Mouse (Mus musculus) heart, adult 2 months (tissue): ENCODE measurements around the gene Rfwd3. TPM values are rescaled to one million over a fixed set of nuclear protein-coding genes. Genes with fewer than 3 reads are reported as not detected.
"Not testable (repeated sequence)": the region's sequence is repeated elsewhere in the genome, so short reads cannot be mapped to it uniquely, and the experiment has no call there.

Source experiments
- DNase-seq, 2 experiments: peaks; one replicate each; pipeline ENCODE4 v3.0.0; 2021
- H3K27ac ChIP-seq: fragments of 200-600 bp; 2 replicates; pipeline ENCODE4 v1.8.1; 2022
- H3K27me3 ChIP-seq: fragments of 200-500 bp; 2 replicates; pipeline ENCODE4 v1.6.1; 2012; ENCODE audit warnings: mild to moderate bottlenecking, low read length, inconsistent platforms, mixed read lengths; ENCODE audit not compliant: control insufficient read depth, insufficient read depth
- H3K36me3 ChIP-seq: fragments of 200-500 bp; 2 replicates; pipeline ENCODE4 v1.6.1; 2012; ENCODE audit warnings: low read length, inconsistent platforms; ENCODE audit not compliant: control insufficient read depth, insufficient read depth
- H3K4me1 ChIP-seq: fragments of 200-500 bp; 2 replicates; pipeline ENCODE4 v1.6.1; 2011; ENCODE audit warnings: low read length; ENCODE audit not compliant: control insufficient read depth, insufficient read depth
- H3K4me3 ChIP-seq: fragments of 200-600 bp; 2 replicates; pipeline ENCODE4 v1.8.1; 2022
- H3K79me2 ChIP-seq: fragments of 200-500 bp; replicated peaks from 2 replicates; pipeline ENCODE4 v1.6.1; 2012; ENCODE audit warnings: mild to moderate bottlenecking, inconsistent platforms, low read length, moderate library complexity, mixed read lengths; ENCODE audit not compliant: control insufficient read depth, insufficient read depth
- H3K9ac ChIP-seq: fragments of 200-500 bp; 2 replicates; pipeline ENCODE4 v1.6.1; 2012; ENCODE audit warnings: low read depth, mild to moderate bottlenecking, control low read depth, inconsistent platforms, low read length, mixed read lengths
- CTCF ChIP-seq: fragments of 200-600 bp; IDR thresholded peaks from 2 replicates; pipeline ENCODE4 v1.8.1; 2022; ENCODE audit warnings: antibody characterized with exemption, mild to moderate bottlenecking, moderate library complexity
- EP300 ChIP-seq: fragments of 200-500 bp; IDR thresholded peaks from 2 replicates; pipeline ENCODE4 v1.6.1; 2011; ENCODE audit warnings: low read depth, low read length, control low read depth; ENCODE audit not compliant: insufficient read depth
- POLR2A ChIP-seq: fragments of 200-500 bp; IDR thresholded peaks from 2 replicates; pipeline ENCODE4 v1.6.1; 2011; ENCODE audit warnings: mild to moderate bottlenecking, low read depth, low read length, control low read depth; ENCODE audit not compliant: insufficient read depth
- WGBS: fragments of 180-500 bp; shearing (Covaris S2); methylation state at CpG from one replicate; pipeline ENCODE4 v1.1.7; 2018; 5-methylcytosine and 5-hydroxymethylcytosine counted together
- intact Hi-C: fragments of 180-260 bp; cut with DNase I; formaldehyde crosslinking; loops from one replicate; pipeline ENCODE4 v1.15.1; 2025
- polyA plus RNA-seq: library from polyadenylated mRNA; depleted of rRNA; stranded (reverse); fragments of >200 nt; gene quantifications from 2 replicates; pipeline ENCODE4 v1.2.3, GENCODE M21; 2012
- total RNA-seq, 2 experiments: library from RNA; stranded (reverse); gene quantifications; 2 replicates each; pipeline ENCODE4 v1.2.3; 2021

The Rfwd3 gene
- total and polyA plus RNA-seq, 3 experiments = 9.4 to 19.0 (median 14.2) TPM

GRCm38 (mm10) chr8:111305031-111305730 lies 5.2 kb upstream of the Rfwd3 start:
- intact Hi-C loops = no loop called here

GRCm38 (mm10) chr8:111304359-111304758 lies 4.3 kb upstream of the Rfwd3 start:
- no peak for DNase-seq
- H3K27ac ChIP-seq = no peak overlapping the region
- TF ChIP-seq EP300 (no peak), POLR2A (no peak), CTCF (no peak)
- H3K27me3 ChIP-seq = no peaks in the 10 kb centered on the region
- H3K79me2 ChIP-seq = 0 out of 2 replicates have a peak, but pooled peaks cover 2% of the 10 kb centered on the region
- H3K9ac ChIP-seq = no peak overlapping the region
- H3K4me1 ChIP-seq = no peaks in the 10 kb centered on the region
- intact Hi-C loops = no loop called here
- WGBS = 91% methylated on average over 3 of the region's 3 CpGs
- no peaks in the 10 kb centered on the region for H3K36me3 ChIP-seq
- H3K4me3 ChIP-seq = no peak overlapping the region

More at GRCm38 (mm10) chr8:111305031-111305730, 5.2 kb upstream of the Rfwd3 start:
- Histone ChIP-seq H3K27ac (no peak overlapping the region; the same call in 1 of the 2 replicates), H3K36me3 (no peaks in the 10 kb centered on the region), H3K4me1 (no peaks in the 10 kb centered on the region), H3K27me3 (no peaks in the 10 kb centered on the region), H3K4me3 (no peak overlapping the region), H3K9ac (no peak overlapping the region), H3K79me2 (no peaks in the 10 kb centered on the region)
- TF ChIP-seq POLR2A = no peak
- peak; percentile 23 to 31 for DNase-seq
- WGBS = 26% methylated on average over 5 of the region's 5 CpGs

- H3K27ac ChIP-seq, H3K4me1 ChIP-seq, H3K36me3 ChIP-seq, H3K9ac ChIP-seq, intact Hi-C loops, H3K4me3 ChIP-seq, H3K27me3 ChIP-seq, H3K79me2 ChIP-seq, DNase-seq: not testable (repeated sequence)
- 66% methylated on average over 5 of the region's 5 CpGs for whole genome bisulfite sequencing
Observed at GRCm38 (mm10) chr8:111303076-111303803, 3.2 kb upstream of the Rfwd3 start.

GRCm38 (mm10) chr8:111300597-111301546 lies 850 bp upstream of the Rfwd3 start:
- no peak for TF ChIP-seq EP300
- TF ChIP-seq CTCF = peak; percentile 56
- no peak overlapping the region for H3K9ac ChIP-seq
- no peaks in the 10 kb centered on the region for H3K4me1 ChIP-seq
- H3K4me3 ChIP-seq = peak overlapping the region; percentile 11; the same call in 1 of the 2 replicates
- no peaks in the 10 kb centered on the region for H3K27me3 ChIP-seq
- H3K79me2 ChIP-seq = 0 out of 2 replicates have a peak, but pooled peaks cover 2% of the 10 kb centered on the region
- DNase-seq = peak in 1 of 2 experiments; percentile 25
- intact Hi-C loops = no loop called here
- H3K36me3 ChIP-seq = peaks cover 10% of the 10 kb centered on the region
- WGBS = 56% methylated on average over 11 of the region's 11 CpGs
- no peak overlapping the region for H3K27ac ChIP-seq

GRCm38 (mm10) chr8:111299363-111299820 lies 630 bp downstream of the Rfwd3 start:
- TF ChIP-seq POLR2A (no peak), EP300 (no peak), CTCF (no peak)

More at GRCm38 (mm10) chr8:111299363-111299820, 630 bp downstream of the Rfwd3 start:
- H3K4me3 ChIP-seq = peak overlapping the region; percentile 86
- under 1% methylated on average over 28 of the region's 28 CpGs for WGBS
- H3K4me1 ChIP-seq = no peaks in the 10 kb centered on the region
- H3K27ac ChIP-seq = peak overlapping the region; percentile 93
- H3K36me3 ChIP-seq = peaks cover 16% of the 10 kb centered on the region
- no peaks in the 10 kb centered on the region for H3K27me3 ChIP-seq
- intact Hi-C loops = loop anchor here (2.0 kb wide), 1 partner anchor 41 kb away; the partner anchor contains the start of gene Glg1
- 0 out of 2 replicates have a peak, but pooled peaks cover 2% of the 10 kb centered on the region for H3K79me2 ChIP-seq
- peak; percentile 69 to 77 for DNase-seq
- H3K9ac ChIP-seq = peak overlapping the region; percentile 94
